Mouse (Mus musculus) liver, embryonic 13.5 days (tissue): ENCODE measurements at regions not wholly inside any gene's neighbourhood (a gene's known extent, or its start where the extent isn't known, plus 50 kb on each side); places are given as distances from the start of the nearest gene placed in this dataset.

ENCODE experiments used
- ATAC-seq: fragments of 200-750 bp; cut with Nextera tagmentation; 2 replicates; pipeline ENCODE4 v1.8.0; 2017; ENCODE audit warnings: low read depth, mild to moderate bottlenecking, moderate number of reproducible peaks, moderate library complexity
- DNase-seq: peaks from one replicate; pipeline ENCODE4 v3.0.0; 2022
- H3K27ac ChIP-seq: fragments of 300-500 bp; sonication (generic); 2 replicates; pipeline ENCODE4 v1.5.1; 2015; ENCODE audit warnings: moderate library complexity, mild to moderate bottlenecking, inconsistent platforms
- H3K27me3 ChIP-seq: fragments of 300-500 bp; sonication (generic); 2 replicates; pipeline ENCODE4 v1.6.1; 2015; ENCODE audit warnings: mild to moderate bottlenecking, inconsistent platforms
- H3K36me3 ChIP-seq: fragments of 300-500 bp; sonication (generic); 2 replicates; pipeline ENCODE4 v1.6.1; 2015; ENCODE audit warnings: mild to moderate bottlenecking, inconsistent platforms
- H3K4me1 ChIP-seq: fragments of 300-500 bp; sonication (generic); replicated peaks from 2 replicates; pipeline ENCODE4 v1.6.1; 2015; ENCODE audit warnings: inconsistent platforms
- H3K4me2 ChIP-seq: fragments of 300-500 bp; sonication (generic); 2 replicates; pipeline ENCODE4 v1.6.1; 2015; ENCODE audit warnings: inconsistent platforms, mild to moderate bottlenecking, moderate library complexity
- H3K4me3 ChIP-seq: fragments of 300-500 bp; sonication (generic); replicated peaks from 2 replicates; pipeline ENCODE4 v1.5.1; 2015; ENCODE audit warnings: mild to moderate bottlenecking, inconsistent platforms
- H3K9ac ChIP-seq: fragments of 300-500 bp; sonication (generic); 2 replicates; pipeline ENCODE4 v1.6.1; 2015; ENCODE audit warnings: mild to moderate bottlenecking, inconsistent platforms
- H3K9me3 ChIP-seq: fragments of 300-500 bp; sonication (generic); replicated peaks from 2 replicates; pipeline ENCODE4 v1.6.1; 2016; ENCODE audit warnings: inconsistent platforms
- WGBS: fragments of 180-500 bp; shearing (Covaris S2); methylation state at CpG from one replicate; pipeline ENCODE4 v1.1.7; 2015; ENCODE audit not compliant: insufficient replicate concordance; 5-methylcytosine and 5-hydroxymethylcytosine counted together

GRCm38 (mm10) chr13:111204580-111205285, 50.1 kb upstream of the Actbl2 start:
- no peak overlapping the region for H3K4me3 ChIP-seq
- no peak overlapping the region for H3K27ac ChIP-seq
- WGBS: 71% methylated on average over 11 of the region's 11 CpGs
- no peak overlapping the region for H3K4me2 ChIP-seq
- ATAC-seq (no peak), DNase-seq (no peak)
- H3K36me3 ChIP-seq: no peaks in the 10 kb centered on the region
- no peaks in the 10 kb centered on the region for H3K27me3 ChIP-seq
- no peaks in the 10 kb centered on the region for H3K4me1 ChIP-seq
- H3K9me3 ChIP-seq: no peaks in the 10 kb centered on the region
- no peak overlapping the region for H3K9ac ChIP-seq
